Mouse (Mus musculus): Measurements from ENCODE around the gene Mtus2. TPM values are rescaled to one million over a fixed set of nuclear protein-coding genes. Genes with fewer than 3 reads are reported as not detected.
"Not testable (repeated sequence)": the region's sequence is repeated elsewhere in the genome, so short reads cannot be mapped to it uniquely, and the experiment has no call there.

Gene Mtus2
- polyA plus RNA-seq, 1 experiment from 2014 or later: 43.1 TPM

DNA sequence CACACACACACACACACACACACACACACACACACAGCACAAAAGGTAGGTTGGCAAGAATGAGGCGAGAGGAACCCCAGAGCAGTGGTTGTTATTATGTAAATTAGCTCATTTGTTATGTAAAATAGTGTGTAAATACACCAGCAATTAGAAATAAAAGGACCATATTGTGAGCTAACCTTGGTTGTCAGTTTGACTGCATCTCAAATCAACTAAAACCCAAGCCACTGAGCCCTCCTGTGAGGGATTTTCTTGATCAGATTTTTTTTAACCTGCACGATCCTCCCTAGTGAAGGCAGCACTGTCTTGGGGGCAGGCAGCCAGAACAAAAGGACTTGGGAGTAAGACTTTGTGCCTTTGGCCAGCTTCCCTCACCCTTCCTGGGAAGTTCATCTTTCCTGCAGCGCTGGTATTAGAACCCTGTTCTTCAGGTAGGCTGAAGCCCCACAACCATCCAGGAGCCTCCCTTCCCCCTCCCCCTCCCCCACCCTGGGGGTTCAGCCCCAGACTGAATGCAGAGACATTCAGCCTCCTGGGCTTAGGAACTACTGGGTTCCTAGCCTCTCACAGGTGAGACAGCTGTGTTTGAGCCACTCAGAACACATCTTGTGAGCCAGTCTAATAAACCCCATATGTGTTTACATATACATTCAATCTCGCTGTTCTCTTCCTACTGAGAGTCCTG, 218.8 kb downstream of the Mtus2 start:
- peaks cover 6% of the 10 kb centered on the region; the same call in 1 of the 2 replicates for H3K4me1 ChIP-seq (replicated peaks)
- no peaks in the 10 kb centered on the region for H3K27me3 ChIP-seq
- H3K27ac ChIP-seq (replicated peaks): no peak overlapping the region
- no peak overlapping the region for H3K9ac ChIP-seq
- H3K4me2 ChIP-seq: no peak overlapping the region
- H3K36me3 ChIP-seq: no peaks in the 10 kb centered on the region
- WGBS: 34% methylated on average over 4 of the region's 4 CpGs
- ATAC-seq (ENCODE audit: low FRiP score, low read depth): no peak
- no peaks in the 10 kb centered on the region for H3K9me3 ChIP-seq
- no peak overlapping the region for H3K4me3 ChIP-seq

DNA sequence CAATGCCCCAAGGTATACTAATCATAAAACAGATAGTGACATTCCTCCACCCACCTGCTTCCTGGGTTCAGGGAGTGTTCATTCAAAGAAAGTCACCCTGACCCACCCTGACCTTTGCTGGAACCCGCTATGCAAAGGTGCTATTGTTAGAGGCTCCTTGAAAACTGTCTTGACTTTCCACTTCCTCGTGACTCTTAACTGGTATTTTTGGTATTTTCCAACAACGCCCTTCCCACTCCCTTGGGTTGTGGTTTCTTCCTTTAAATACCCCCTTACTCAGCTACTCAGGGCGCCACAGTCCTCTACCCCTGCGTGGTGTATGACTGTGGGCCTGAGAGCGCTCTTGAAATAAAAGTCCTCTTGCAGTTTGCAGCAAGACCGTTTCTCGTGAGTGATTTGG, 219.4 kb downstream of the Mtus2 start:
- WGBS: 91% methylated on average over 8 of the region's 8 CpGs

DNA sequence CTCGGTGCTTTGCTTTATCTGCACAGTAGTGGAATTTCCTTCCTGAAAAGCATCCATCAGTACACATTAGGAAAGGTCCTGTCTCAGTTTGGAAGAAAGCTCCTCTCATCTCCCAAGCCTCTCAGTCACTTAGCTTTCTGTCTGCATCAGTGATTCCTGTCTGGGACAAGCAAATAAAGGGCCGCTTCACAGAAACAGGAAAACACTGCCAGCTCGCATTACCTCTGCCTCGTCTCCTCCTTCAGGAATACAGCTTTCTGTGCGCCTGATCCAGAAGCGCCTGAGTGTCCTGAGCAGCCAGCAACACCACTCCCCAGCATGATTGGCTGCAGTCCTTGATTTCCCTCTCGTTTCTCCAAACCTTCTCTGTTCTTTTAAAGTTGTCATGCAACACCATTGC, 222.1 kb downstream of the Mtus2 start:
- no peak for ATAC-seq (ENCODE audit: low FRiP score, low read depth)
- WGBS: 69% methylated on average over 7 of the region's 7 CpGs
- H3K9ac ChIP-seq: no peak overlapping the region

More for the DNA sequence above, 219.4 kb downstream of the Mtus2 start:
- H3K4me1 ChIP-seq (replicated peaks): peaks cover 13% of the 10 kb centered on the region
- not testable (repeated sequence) for H3K9me3 ChIP-seq; H3K4me3 ChIP-seq; ATAC-seq (ENCODE audit: low FRiP score, low read depth); H3K4me2 ChIP-seq; H3K27me3 ChIP-seq; H3K9ac ChIP-seq; H3K27ac ChIP-seq (replicated peaks); H3K36me3 ChIP-seq

DNA sequence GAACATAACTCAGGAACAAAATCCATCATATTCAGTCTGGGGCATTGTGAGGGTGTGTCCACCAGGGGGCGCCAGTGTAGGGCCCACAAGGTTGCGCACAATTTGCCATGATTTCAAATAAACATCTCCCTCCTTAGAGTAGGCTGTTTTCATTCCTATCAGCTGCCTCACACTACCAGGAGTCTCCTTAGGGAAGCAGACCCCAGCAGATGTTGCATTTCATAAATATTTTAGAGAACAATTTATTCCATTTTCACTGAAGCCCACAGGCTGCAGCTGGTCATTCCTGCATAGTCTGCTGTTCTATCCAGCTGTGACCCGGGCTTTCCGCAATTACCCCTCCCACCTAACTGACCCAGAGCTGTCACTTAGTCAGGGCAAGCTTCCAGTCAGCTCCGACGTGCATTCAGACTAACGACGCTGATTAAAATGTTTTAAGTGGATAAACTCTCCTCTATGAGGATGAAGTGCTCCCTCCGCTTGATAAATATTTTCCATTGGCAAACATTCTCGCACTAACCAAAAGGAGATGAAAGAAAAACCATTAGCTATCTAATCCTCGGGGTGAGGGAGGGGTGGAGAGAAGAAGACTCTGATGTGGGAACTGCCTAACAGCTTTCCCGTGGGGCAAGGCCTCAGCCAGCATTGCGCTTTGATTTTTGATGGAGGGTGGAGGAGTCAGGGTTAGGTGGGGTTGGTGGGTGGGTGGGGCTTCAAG, 223.6 kb downstream of the Mtus2 start:
- H3K4me3 ChIP-seq: no peak overlapping the region
- WGBS: 15% methylated on average over 13 of the region's 13 CpGs
- H3K9ac ChIP-seq: no peak overlapping the region
- no peaks in the 10 kb centered on the region for H3K9me3 ChIP-seq
- H3K4me1 ChIP-seq (replicated peaks): peaks cover 18% of the 10 kb centered on the region
- ATAC-seq (ENCODE audit: low FRiP score, low read depth): peak; percentile 56; the same call in 1 of the 2 replicates
- H3K27ac ChIP-seq (replicated peaks): peak overlapping the region; percentile 4; the same call in 1 of the 2 replicates
- H3K36me3 ChIP-seq: no peaks in the 10 kb centered on the region
- H3K4me2 ChIP-seq: no peak overlapping the region
- H3K27me3 ChIP-seq: no peaks in the 10 kb centered on the region

More for the DNA sequence above, 222.1 kb downstream of the Mtus2 start:
- Histone ChIP-seq H3K27ac (replicated peaks) (no peak overlapping the region), H3K36me3 (no peaks in the 10 kb centered on the region), H3K4me1 (replicated peaks) (peaks cover 18% of the 10 kb centered on the region), H3K4me2 (no peak overlapping the region), H3K4me3 (no peak overlapping the region), H3K9me3 (no peaks in the 10 kb centered on the region), H3K27me3 (no peaks in the 10 kb centered on the region)

DNA sequence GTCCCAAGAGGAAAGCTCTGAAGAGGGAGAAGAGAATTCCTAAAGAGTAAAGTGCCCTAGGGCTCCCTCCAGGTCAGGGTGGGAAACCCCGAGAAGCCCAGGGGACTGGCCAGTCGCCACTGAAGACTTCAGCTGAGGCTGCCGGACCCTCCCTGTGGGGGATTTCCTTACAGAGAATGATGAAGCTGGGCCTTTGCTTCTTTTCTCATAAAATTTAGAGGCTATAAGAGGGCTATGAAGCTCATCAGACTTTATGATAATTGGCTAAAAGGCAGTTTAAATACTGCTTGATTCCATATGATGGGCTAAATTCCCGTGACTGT, 224.1 kb downstream of the Mtus2 start:
- 36% methylated on average over 4 of the region's 4 CpGs for WGBS
- no peak overlapping the region for H3K4me2 ChIP-seq
- H3K36me3 ChIP-seq: no peaks in the 10 kb centered on the region
- no peak overlapping the region for H3K9ac ChIP-seq
- H3K4me1 ChIP-seq (replicated peaks): peaks cover 18% of the 10 kb centered on the region
- H3K9me3 ChIP-seq: no peaks in the 10 kb centered on the region
- H3K27me3 ChIP-seq: no peaks in the 10 kb centered on the region
- peak overlapping the region; percentile 4; the same call in 1 of the 2 replicates for H3K27ac ChIP-seq (replicated peaks)
- 0 out of 2 replicates have a peak, but pooled peaks have one; percentile 8 for ATAC-seq (ENCODE audit: low FRiP score, low read depth)
- no peak overlapping the region for H3K4me3 ChIP-seq

DNA sequence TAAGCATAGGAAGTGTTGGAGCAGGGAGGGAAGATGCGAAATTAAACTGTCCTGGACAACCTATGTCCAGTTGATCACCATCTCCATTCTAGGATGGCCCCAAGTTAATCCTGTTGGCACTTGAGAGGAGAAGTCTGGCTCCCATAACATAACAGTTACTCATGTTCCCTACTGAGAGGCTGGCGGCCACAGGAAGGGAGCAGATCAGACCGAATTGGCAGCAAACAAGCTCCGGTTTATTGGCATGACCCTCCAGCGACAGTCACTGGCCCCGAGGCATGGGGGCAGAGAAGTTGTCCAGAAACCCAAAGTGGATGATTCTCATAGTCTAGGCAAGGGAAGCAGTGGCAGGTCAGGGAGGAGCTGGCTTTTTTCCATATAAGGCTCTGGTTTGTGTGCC, 224.8 kb downstream of the Mtus2 start:
- no peak; the same call in 1 of the 2 replicates for ATAC-seq (ENCODE audit: low FRiP score, low read depth)
- WGBS: 73% methylated on average over 6 of the region's 6 CpGs
- Histone ChIP-seq H3K27ac (replicated peaks) (no peak overlapping the region), H3K9ac (no peak overlapping the region), H3K27me3 (no peaks in the 10 kb centered on the region), H3K4me1 (replicated peaks) (peaks cover 18% of the 10 kb centered on the region), H3K9me3 (no peaks in the 10 kb centered on the region), H3K4me2 (no peak overlapping the region), H3K4me3 (no peak overlapping the region), H3K36me3 (no peaks in the 10 kb centered on the region)

DNA sequence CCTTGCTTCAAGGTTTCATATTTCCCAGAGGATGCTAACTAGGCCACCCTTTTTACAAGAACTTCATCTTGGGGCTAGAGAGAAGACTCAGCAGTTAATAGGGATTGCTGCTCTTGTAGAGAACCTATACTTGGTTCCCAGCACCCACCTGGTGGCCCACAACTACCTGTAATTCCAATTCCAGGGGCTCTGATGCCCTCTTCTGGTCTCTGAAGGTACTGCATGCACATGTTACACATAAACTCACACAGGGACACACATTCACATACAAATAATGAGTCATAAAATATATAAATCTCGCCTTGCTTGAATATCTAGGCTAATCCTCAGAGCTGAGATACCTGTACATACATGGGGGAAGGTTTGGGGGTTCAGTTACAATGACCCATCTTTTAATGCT, 228.8 kb downstream of the Mtus2 start:
- WGBS: 81% methylated on average over 1 of the region's 1 CpGs
- Histone ChIP-seq H3K4me1 (replicated peaks) (peaks cover 12% of the 10 kb centered on the region), H3K27me3 (no peaks in the 10 kb centered on the region), H3K36me3 (no peaks in the 10 kb centered on the region), H3K27ac (replicated peaks) (no peak overlapping the region), H3K4me2 (no peak overlapping the region), H3K9ac (no peak overlapping the region), H3K9me3 (no peaks in the 10 kb centered on the region), H3K4me3 (no peak overlapping the region)
- no peak for ATAC-seq (ENCODE audit: low FRiP score, low read depth)

DNA sequence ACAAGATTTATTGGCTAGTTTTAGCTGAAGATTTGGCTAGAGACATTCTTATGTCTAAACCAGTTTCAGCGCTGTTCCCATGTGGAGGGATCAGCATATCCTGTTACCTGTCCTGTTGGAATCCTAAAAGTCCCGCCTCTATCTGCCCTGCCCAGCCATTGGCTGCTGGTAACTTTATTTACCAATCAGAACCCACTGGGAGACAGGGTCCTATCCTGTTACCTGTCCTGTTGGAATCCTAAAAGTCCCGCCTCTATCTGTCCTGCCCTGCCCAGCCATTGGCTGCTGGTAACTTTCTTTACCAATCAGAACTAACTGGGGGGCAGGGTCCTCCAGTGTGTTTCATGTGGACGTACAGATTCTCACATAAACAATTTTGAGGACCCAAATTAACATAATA, 234.3 kb downstream of the Mtus2 start:
- Histone ChIP-seq H3K9ac (no peak overlapping the region), H3K9me3 (no peaks in the 10 kb centered on the region), H3K27me3 (no peaks in the 10 kb centered on the region), H3K4me3 (no peak overlapping the region), H3K4me1 (replicated peaks) (no peaks in the 10 kb centered on the region), H3K4me2 (no peak overlapping the region), H3K27ac (replicated peaks) (no peak overlapping the region), H3K36me3 (no peaks in the 10 kb centered on the region)
- WGBS: 39% methylated on average over 4 of the region's 4 CpGs
- ATAC-seq (ENCODE audit: low FRiP score, low read depth): no peak

DNA sequence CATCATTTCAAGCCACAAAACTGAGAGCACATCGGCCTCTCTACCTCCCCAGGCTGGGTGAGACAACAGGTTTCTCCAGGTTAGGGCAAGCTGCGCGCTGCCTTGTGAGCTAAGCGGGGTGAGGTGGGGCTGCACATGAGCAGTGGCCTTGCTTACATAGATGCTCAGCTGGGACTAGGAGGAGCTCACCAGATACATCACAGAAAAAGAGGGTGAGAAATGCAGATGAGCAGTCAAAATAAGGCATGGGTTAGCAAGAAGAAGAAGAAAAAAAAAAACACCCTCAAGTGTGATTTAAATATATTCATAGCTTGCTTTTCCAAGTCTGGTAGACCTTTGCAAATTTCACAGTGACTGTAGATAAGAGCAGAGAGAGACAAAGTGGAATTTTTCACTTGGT, 254.7 kb downstream of the Mtus2 start:
- no peak for ATAC-seq (ENCODE audit: low FRiP score, low read depth)
- Histone ChIP-seq H3K9me3 (no peaks in the 10 kb centered on the region), H3K36me3 (no peaks in the 10 kb centered on the region), H3K9ac (no peak overlapping the region), H3K27ac (replicated peaks) (no peak overlapping the region), H3K4me1 (replicated peaks) (no peaks in the 10 kb centered on the region), H3K4me3 (no peak overlapping the region), H3K4me2 (no peak overlapping the region), H3K27me3 (no peaks in the 10 kb centered on the region)
- WGBS: 95% methylated on average over 4 of the region's 4 CpGs

DNA sequence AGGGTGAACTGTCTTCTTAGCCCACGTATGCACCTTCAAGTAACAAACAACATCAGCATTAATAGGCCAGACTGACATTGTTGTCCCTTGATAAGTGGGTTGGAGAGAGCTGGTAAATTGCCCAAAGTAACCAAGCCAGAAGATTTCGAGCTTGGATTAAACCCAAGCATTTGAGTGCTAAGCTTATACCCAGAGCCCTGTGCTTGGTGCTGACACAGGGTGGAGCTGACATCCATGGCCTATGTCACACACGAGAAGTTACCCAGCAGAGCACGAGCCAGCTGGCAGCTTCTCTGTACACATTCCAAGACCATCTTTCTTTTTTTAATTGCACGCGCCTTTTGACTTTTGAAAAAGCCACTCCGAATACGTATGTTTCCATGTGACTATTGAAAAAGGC, 259.7 kb downstream of the Mtus2 start:
- ATAC-seq (ENCODE audit: low FRiP score, low read depth): no peak
- WGBS: 80% methylated on average over 8 of the region's 8 CpGs

DNA sequence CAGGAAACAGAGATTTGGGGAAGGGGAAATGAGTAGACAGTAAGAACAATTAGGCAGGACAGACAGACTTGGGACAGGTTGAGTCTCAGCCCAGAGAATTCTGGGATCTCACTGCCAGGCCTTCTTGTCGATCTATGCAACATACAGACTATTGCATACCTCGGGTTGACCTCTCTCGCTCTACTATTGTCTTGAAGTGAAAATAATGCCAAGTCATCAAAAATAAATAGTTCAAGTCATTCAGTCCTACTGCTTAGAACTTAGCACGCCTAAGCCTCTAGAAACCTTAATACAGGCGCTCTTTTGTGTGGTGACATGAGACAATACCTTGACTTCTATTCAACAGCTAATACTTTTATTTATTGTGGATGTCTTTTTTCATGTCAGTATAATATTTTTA, 265.8 kb downstream of the Mtus2 start:
- ATAC-seq (ENCODE audit: low FRiP score, low read depth): no peak
- H3K9me3 ChIP-seq: no peaks in the 10 kb centered on the region
- H3K4me1 ChIP-seq (replicated peaks): no peaks in the 10 kb centered on the region
- H3K27me3 ChIP-seq: no peaks in the 10 kb centered on the region
- H3K4me3 ChIP-seq: no peak overlapping the region
- WGBS: 91% methylated on average over 5 of the region's 5 CpGs
- no peaks in the 10 kb centered on the region for H3K36me3 ChIP-seq
- no peak overlapping the region for H3K9ac ChIP-seq
- no peak overlapping the region for H3K4me2 ChIP-seq
- H3K27ac ChIP-seq (replicated peaks): no peak overlapping the region

More for the DNA sequence above, 259.7 kb downstream of the Mtus2 start:
- Histone ChIP-seq H3K9me3 (no peaks in the 10 kb centered on the region), H3K9ac (no peak overlapping the region), H3K4me3 (no peak overlapping the region), H3K27me3 (no peaks in the 10 kb centered on the region), H3K27ac (replicated peaks) (no peak overlapping the region), H3K4me2 (no peak overlapping the region), H3K4me1 (replicated peaks) (no peaks in the 10 kb centered on the region), H3K36me3 (no peaks in the 10 kb centered on the region)

DNA sequence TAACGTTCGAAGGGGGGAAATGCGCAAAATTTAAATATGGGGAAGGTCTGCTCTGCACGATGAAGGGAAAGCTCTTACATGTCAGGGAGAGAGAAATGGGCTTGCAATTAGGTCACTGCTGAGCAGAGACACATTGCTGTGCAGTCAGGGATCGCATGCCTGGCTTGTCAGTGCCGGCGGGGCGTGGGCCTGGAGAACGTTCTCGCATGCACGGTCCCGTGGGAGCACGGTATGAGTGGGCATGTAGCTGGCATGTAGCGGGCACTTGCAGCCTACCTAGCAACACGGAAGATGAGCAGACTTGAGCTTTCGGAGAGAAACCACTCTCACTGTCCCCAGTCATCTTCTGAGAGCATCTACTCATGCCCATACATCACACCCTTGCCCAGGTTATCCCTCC, 266.9 kb downstream of the Mtus2 start:
- H3K4me2 ChIP-seq: no peak overlapping the region
- H3K4me1 ChIP-seq (replicated peaks): no peaks in the 10 kb centered on the region
- H3K4me3 ChIP-seq: no peak overlapping the region
- no peaks in the 10 kb centered on the region for H3K27me3 ChIP-seq
- no peak for ATAC-seq (ENCODE audit: low FRiP score, low read depth)
- H3K9me3 ChIP-seq: no peaks in the 10 kb centered on the region
- WGBS: 91% methylated on average over 16 of the region's 16 CpGs
- H3K27ac ChIP-seq (replicated peaks): no peak overlapping the region
- no peak overlapping the region for H3K9ac ChIP-seq
- no peaks in the 10 kb centered on the region for H3K36me3 ChIP-seq
